Mouse (Mus musculus): ENCODE data around the gene Lnx2. TPM values are rescaled to one million over a fixed set of nuclear protein-coding genes. Genes with fewer than 3 reads are reported as not detected.

Lnx2 gene
- polyA plus RNA-seq, 1 experiment from 2014 or later: 17.2 TPM

GRCm38 (mm10) chr5:147050816-147051499 is 25.4 kb downstream of the Lnx2 start:
- 67% methylated on average over 13 of the region's 13 CpGs for WGBS
- ATAC-seq (ENCODE audit: insufficient number of reproducible peaks, low FRiP score, low TSS enrichment, low read depth): no peak
- H3K27me3 ChIP-seq: no peaks in the 10 kb centered on the region
- H3K27ac ChIP-seq (replicated peaks): no peak overlapping the region
- H3K4me2 ChIP-seq (replicated peaks): no peak overlapping the region
- H3K4me3 ChIP-seq (replicated peaks): no peak overlapping the region
- no peaks in the 10 kb centered on the region for H3K9me3 ChIP-seq (replicated peaks)
- H3K4me1 ChIP-seq: peaks cover 30% of the 10 kb centered on the region; the same call in 1 of the 2 replicates
- H3K9ac ChIP-seq: no peak overlapping the region
- H3K36me3 ChIP-seq: no peaks in the 10 kb centered on the region

GRCm38 (mm10) chr5:147049544-147050209 is 26.7 kb downstream of the Lnx2 start:
- no peaks in the 10 kb centered on the region for H3K36me3 ChIP-seq
- H3K4me3 ChIP-seq (replicated peaks): no peak overlapping the region
- H3K4me2 ChIP-seq (replicated peaks): no peak overlapping the region
- H3K27ac ChIP-seq (replicated peaks): no peak overlapping the region
- no peaks in the 10 kb centered on the region for H3K27me3 ChIP-seq
- H3K9ac ChIP-seq: no peak overlapping the region
- no peak for ATAC-seq (ENCODE audit: insufficient number of reproducible peaks, low FRiP score, low TSS enrichment, low read depth)
- H3K4me1 ChIP-seq: peaks cover 25% of the 10 kb centered on the region; the same call in 1 of the 2 replicates
- WGBS: 75% methylated on average over 19 of the region's 19 CpGs
- H3K9me3 ChIP-seq (replicated peaks): no peaks in the 10 kb centered on the region

- no peak overlapping the region for H3K9ac ChIP-seq
- H3K36me3 ChIP-seq: peaks cover 9% of the 10 kb centered on the region
- no peaks in the 10 kb centered on the region for H3K9me3 ChIP-seq (replicated peaks)
- 72% methylated on average over 11 of the region's 11 CpGs for WGBS
- no peak overlapping the region for H3K4me3 ChIP-seq (replicated peaks)
- ATAC-seq (ENCODE audit: insufficient number of reproducible peaks, low FRiP score, low TSS enrichment, low read depth): no peak
- no peaks in the 10 kb centered on the region for H3K27me3 ChIP-seq
- H3K4me1 ChIP-seq: peaks cover 26% of the 10 kb centered on the region; the same call in 1 of the 2 replicates
- H3K4me2 ChIP-seq (replicated peaks): no peak overlapping the region
- H3K27ac ChIP-seq (replicated peaks): no peak overlapping the region
These were observed 30.5 kb downstream of the Lnx2 start for GRCm38 (mm10) chr5:147045929-147046328.

- H3K27ac ChIP-seq (replicated peaks): no peak overlapping the region
- 60% methylated on average over 10 of the region's 11 CpGs for WGBS
- peaks cover 9% of the 10 kb centered on the region for H3K36me3 ChIP-seq
- H3K4me1 ChIP-seq: peaks cover 23% of the 10 kb centered on the region; the same call in 1 of the 2 replicates
- H3K4me2 ChIP-seq (replicated peaks): no peak overlapping the region
- no peak overlapping the region for H3K9ac ChIP-seq
- H3K9me3 ChIP-seq (replicated peaks): no peaks in the 10 kb centered on the region
- no peak for ATAC-seq (ENCODE audit: insufficient number of reproducible peaks, low FRiP score, low TSS enrichment, low read depth)
- no peaks in the 10 kb centered on the region for H3K27me3 ChIP-seq
- H3K4me3 ChIP-seq (replicated peaks): no peak overlapping the region
These were observed 31.1 kb downstream of the Lnx2 start for GRCm38 (mm10) chr5:147045311-147045710.

- no peak for ATAC-seq (ENCODE audit: insufficient number of reproducible peaks, low FRiP score, low TSS enrichment, low read depth)
- 59% methylated on average over 15 of the region's 15 CpGs for WGBS
- H3K9me3 ChIP-seq (replicated peaks): no peaks in the 10 kb centered on the region
These were observed 33.0 kb downstream of the Lnx2 start for GRCm38 (mm10) chr5:147043240-147043844.

GRCm38 (mm10) chr5:147041965-147042937 is 34.1 kb downstream of the Lnx2 start:
- 83% methylated on average over 40 of the region's 40 CpGs for WGBS
- Histone ChIP-seq H3K9ac (no peak overlapping the region), H3K9me3 (replicated peaks) (no peaks in the 10 kb centered on the region), H3K27me3 (no peaks in the 10 kb centered on the region), H3K4me1 (peaks cover 25% of the 10 kb centered on the region), H3K36me3 (peaks cover 9% of the 10 kb centered on the region), H3K4me3 (replicated peaks) (no peak overlapping the region), H3K4me2 (replicated peaks) (no peak overlapping the region), H3K27ac (replicated peaks) (no peak overlapping the region)
- peak; percentile 48; the same call in 1 of the 2 replicates for ATAC-seq (ENCODE audit: insufficient number of reproducible peaks, low FRiP score, low TSS enrichment, low read depth)

More at GRCm38 (mm10) chr5:147043240-147043844, 33.0 kb downstream of the Lnx2 start:
- Histone ChIP-seq H3K4me1 (peaks cover 15% of the 10 kb centered on the region; the same call in 1 of the 2 replicates), H3K36me3 (peaks cover 9% of the 10 kb centered on the region), H3K4me3 (replicated peaks) (no peak overlapping the region), H3K27ac (replicated peaks) (no peak overlapping the region), H3K27me3 (no peaks in the 10 kb centered on the region), H3K4me2 (replicated peaks) (no peak overlapping the region), H3K9ac (no peak overlapping the region)

- Histone ChIP-seq H3K27ac (replicated peaks) (no peak overlapping the region), H3K9ac (no peak overlapping the region), H3K4me2 (replicated peaks) (no peak overlapping the region), H3K4me3 (replicated peaks) (no peak overlapping the region), H3K36me3 (peaks cover 9% of the 10 kb centered on the region), H3K9me3 (replicated peaks) (no peaks in the 10 kb centered on the region), H3K4me1 (peaks cover 39% of the 10 kb centered on the region), H3K27me3 (no peaks in the 10 kb centered on the region)
- ATAC-seq (ENCODE audit: insufficient number of reproducible peaks, low FRiP score, low TSS enrichment, low read depth): no peak
- WGBS: 79% methylated on average over 5 of the region's 5 CpGs
These were observed 37.0 kb downstream of the Lnx2 start for GRCm38 (mm10) chr5:147039394-147039793.

- H3K36me3 ChIP-seq: peaks cover 12% of the 10 kb centered on the region
- no peak for ATAC-seq (ENCODE audit: insufficient number of reproducible peaks, low FRiP score, low TSS enrichment, low read depth)
- no peaks in the 10 kb centered on the region for H3K9me3 ChIP-seq (replicated peaks)
- no peak overlapping the region for H3K4me2 ChIP-seq (replicated peaks)
- WGBS: 57% methylated on average over 3 of the region's 3 CpGs
- H3K27me3 ChIP-seq: no peaks in the 10 kb centered on the region
- 0 out of 2 replicates have a peak overlapping the region, but pooled peaks have one; percentile 34 for H3K27ac ChIP-seq (replicated peaks)
- H3K4me1 ChIP-seq: peaks cover 29% of the 10 kb centered on the region
- H3K9ac ChIP-seq: no peak overlapping the region
- H3K4me3 ChIP-seq (replicated peaks): no peak overlapping the region
These were observed 38.8 kb downstream of the Lnx2 start for GRCm38 (mm10) chr5:147037601-147038000.

- Histone ChIP-seq H3K9ac (no peak overlapping the region), H3K36me3 (peaks cover 14% of the 10 kb centered on the region), H3K4me3 (replicated peaks) (no peak overlapping the region), H3K9me3 (replicated peaks) (no peaks in the 10 kb centered on the region), H3K4me1 (peaks cover 28% of the 10 kb centered on the region), H3K27ac (replicated peaks) (0 out of 2 replicates have a peak overlapping the region, but pooled peaks have one; percentile 4), H3K27me3 (no peaks in the 10 kb centered on the region), H3K4me2 (replicated peaks) (no peak overlapping the region)
- 82% methylated on average over 5 of the region's 5 CpGs for WGBS
- ATAC-seq (ENCODE audit: insufficient number of reproducible peaks, low FRiP score, low TSS enrichment, low read depth): no peak
These were observed 39.7 kb downstream of the Lnx2 start for GRCm38 (mm10) chr5:147036661-147037060.

- Histone ChIP-seq H3K9me3 (replicated peaks) (no peaks in the 10 kb centered on the region), H3K4me2 (replicated peaks) (no peak overlapping the region), H3K4me3 (replicated peaks) (no peak overlapping the region), H3K9ac (no peak overlapping the region), H3K27me3 (no peaks in the 10 kb centered on the region), H3K27ac (replicated peaks) (0 out of 2 replicates have a peak overlapping the region, but pooled peaks have one; percentile 4), H3K36me3 (peaks cover 16% of the 10 kb centered on the region), H3K4me1 (peaks cover 24% of the 10 kb centered on the region)
- WGBS: 67% methylated on average over 10 of the region's 10 CpGs
- ATAC-seq (ENCODE audit: insufficient number of reproducible peaks, low FRiP score, low TSS enrichment, low read depth): no peak
These were observed 40.4 kb downstream of the Lnx2 start for GRCm38 (mm10) chr5:147036028-147036427.

Measured in embryonic facial prominence, embryonic 15.5 days (tissue).